Mouse (Mus musculus): ENCODE data around the gene Vmn2r110.

Gene Vmn2r110

DNA sequence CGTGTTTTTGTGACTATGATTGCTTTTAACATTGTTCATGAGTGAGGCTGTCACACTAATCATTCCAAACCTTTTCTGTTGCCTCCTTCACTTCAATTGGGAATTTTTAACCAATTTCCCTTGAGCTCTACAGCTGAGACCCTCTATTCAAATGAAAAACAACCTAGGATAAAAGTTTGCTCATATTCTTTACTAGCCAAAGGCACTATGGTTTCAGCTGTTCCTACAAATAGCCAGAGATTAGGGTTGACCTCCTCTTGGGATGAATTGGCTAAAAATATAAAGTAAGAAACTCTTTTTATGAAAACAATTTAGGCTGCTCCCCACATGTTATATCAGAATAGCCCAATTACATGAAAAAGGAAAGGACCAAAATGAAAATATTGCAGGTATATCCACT lies at the start of gene Vmn2r110:
Vmn2r110 (minus strand) TSS at position 101 of the 400 bp plus-strand sequence.
- DNase-seq, result no peak

DNA sequence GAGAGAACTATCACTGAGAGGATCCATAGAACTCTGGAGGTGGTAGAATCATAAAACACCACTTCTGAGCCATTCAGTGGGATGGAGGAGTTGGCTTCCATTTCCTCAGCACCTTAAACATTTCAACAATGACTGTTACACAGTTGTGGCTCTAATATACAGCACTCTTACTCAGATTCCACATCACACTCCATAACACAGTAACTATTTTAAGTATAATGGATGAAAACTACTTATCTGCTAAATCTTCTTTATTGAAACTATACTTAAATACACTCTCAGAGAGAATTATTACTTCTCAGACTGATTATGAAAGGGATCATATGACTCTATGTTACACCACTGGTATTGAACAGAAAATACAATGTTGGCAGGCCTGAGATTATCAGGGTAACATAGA lies 28.6 kb upstream of the Vmn2r110 start, which contains the start of gene Fpr-rs3:
Fpr-rs3 (minus strand) TSS at position 101 of the 400 bp plus-strand sequence.
- no peak for DNase-seq

DNA sequence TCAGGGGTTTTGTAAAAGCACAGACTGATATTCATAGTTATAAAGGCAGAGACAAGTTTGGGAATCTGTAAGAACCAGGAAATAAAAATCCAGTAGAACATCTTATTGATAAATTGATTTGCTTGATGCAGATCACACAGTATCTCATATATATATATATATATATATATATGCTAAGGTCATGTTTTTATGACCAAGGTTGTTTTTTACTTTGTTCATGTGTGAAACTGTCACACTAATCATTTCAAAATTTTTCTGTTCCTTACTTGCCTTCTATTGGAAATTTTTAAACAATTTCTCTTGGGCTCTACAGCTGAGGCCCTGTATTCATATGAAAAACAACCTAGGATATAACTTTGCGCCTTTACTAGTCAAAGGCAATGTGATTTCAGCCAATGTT lies 31.6 kb downstream of the Vmn2r110 start, which contains the start of gene Vmn2r109:
Vmn2r109 (minus strand) TSS at position 101 of the 400 bp plus-strand sequence.
- DNase-seq, result no peak

Data from thymus, postnatal 36 days (tissue).